Mouse (Mus musculus) layer of hippocampus, adult 2 months (tissue): ENCODE measurements at regions not wholly inside any gene's neighbourhood (a gene's known extent, or its start where the extent isn't known, plus 50 kb on each side); places are given as distances from the start of the nearest gene placed in this dataset.

ENCODE experiments used
- DNase-seq, 2 experiments: peaks; one replicate each; pipeline ENCODE4 v3.0.0; 2022; ENCODE audit warnings: low spot score in 2 of 2
- H3K27ac ChIP-seq: fragments of 200-600 bp; 2 replicates; pipeline ENCODE4 v1.8.1; 2022
- H3K4me3 ChIP-seq: fragments of 200-600 bp; 2 replicates; pipeline ENCODE4 v1.8.1; 2022; ENCODE audit warnings: mild to moderate bottlenecking
- CTCF ChIP-seq: fragments of 200-600 bp; conservative IDR thresholded peaks from 2 replicates; pipeline ENCODE4 v1.8.1; 2022; ENCODE audit warnings: antibody characterized with exemption, mild to moderate bottlenecking, moderate library complexity
- microRNA-seq, 2 experiments: library from miRNA; unstranded; fragments of <30 nt; microRNA quantifications; one replicate each; pipeline ENCODE4 v1.2.0; 2021

DNA sequence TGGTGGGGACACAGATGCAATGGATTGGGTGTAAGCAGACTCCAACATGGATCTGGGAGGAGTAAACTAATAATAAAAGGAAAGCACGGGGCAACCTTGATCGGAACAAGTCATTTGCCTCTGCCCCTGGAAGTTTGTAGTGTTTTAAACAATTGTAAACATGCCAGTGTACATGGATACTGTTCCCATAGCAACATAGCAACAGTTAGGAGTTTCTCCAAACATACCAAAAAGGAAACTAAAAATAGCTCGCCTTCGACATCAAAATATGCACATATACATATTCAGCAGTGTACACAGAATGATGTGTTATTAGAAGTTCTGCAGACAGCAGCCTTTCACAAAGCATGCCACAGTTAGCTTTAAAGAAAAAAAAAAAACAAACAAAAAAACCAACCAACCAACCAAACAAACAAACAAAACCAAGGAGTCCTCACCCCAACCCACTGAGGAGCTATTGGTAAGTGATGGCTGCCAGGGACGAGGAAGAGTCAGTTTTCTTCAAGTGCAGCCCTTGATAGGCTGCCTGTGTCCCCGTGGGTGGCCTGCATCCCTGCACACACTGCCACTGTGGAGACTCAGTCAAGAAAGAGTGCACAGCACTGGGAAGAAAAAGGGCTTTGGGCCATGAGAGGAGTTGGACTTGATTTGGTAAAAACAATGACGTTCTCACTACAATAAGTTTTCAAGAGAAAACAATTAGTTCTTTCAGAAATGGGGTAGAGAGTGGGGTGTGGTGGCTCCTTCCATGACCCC, 54.8 kb upstream of the Peli1 start:
- DNase-seq, result no peak
- H3K27ac ChIP-seq, result peak overlapping the region; percentile 28
- TF ChIP-seq CTCF, result no peak
- no peak overlapping the region for H3K4me3 ChIP-seq

DNA sequence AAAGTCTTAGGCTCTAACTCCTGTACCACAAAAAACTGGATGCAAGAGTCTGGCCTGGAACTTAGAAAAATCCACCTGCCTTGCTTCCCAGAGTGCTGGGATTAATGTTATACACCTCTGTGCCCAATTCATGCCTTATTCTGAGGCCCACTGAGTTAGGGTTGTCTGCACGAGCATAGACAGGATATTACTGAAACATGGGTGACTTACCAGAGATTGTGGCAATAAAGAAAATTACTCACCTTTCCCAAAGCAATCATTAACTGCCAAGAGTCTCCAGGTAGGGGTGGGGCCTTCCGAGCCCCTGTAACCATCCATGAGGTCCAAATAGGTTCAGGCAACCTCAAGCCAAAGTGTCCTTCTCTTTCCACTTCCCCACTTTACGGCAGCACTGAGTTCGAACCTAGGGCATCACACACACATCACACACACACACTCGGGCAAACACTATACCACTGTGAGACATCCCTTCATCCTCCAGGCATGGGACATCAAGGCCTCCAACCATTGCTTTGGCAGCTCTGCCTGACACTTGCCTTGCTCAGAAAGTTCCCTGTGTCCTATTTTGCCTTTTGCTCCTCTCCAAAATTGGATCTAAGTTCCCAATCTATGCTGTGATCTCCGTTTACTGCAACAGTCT, 53.7 kb upstream of the Peli1 start:
- no peak for TF ChIP-seq CTCF
- no peak overlapping the region for H3K27ac ChIP-seq
- no peak overlapping the region for H3K4me3 ChIP-seq
- DNase-seq, result no peak

- Histone ChIP-seq H3K27ac (peak overlapping the region; percentile 65), H3K4me3 (no peak overlapping the region)
- TF ChIP-seq CTCF, result no peak
- DNase-seq, result no peak
Measured at GRCm38 (mm10) chr11:21041201-21041600, 49.9 kb upstream of the Peli1 start.

Small RNAs in the stretch of these regions (microRNA-seq; reads per million reads assigned to microRNA genes)
- 0 reads per million in 2 experiments for gene Gm23681
